Comparison of ENCODE assay signal across 9 mouse cellular contexts in the genomic region with DNA sequence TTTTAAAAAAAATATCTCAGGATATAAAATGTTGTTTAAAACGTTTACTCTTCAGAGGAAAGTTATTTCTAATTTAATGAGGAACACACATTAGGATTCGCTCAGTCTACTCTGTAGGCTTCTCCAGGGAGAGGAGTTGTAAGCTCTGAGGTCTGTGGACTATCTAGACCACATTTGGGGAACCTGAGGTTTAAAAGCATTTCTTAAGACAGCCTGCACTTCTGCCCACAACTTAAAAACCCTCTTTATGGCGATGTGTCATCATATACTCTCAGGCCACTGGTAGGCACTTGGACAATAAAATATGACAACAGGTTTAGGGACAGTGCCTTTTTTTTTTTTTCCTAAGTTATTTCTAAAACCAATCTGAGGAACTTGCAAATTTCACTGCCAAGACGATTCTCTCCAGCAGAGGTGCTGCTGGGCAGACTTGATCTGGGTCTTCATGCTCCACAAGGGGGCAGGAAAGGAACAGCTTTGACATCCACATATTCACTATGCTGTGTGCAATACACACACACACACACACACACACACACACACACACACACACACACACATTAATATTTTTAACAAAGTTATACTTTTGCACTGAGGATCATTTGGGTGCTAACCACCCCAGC.
DNase-seq lines count a peak whose midpoint lies in the region; ATAC-seq and TF ChIP-seq lines count a peak whose summit lies in the region.
"Had no signal": no experiment of that assay in that cellular context is flagged by ENCODE, and none has a peak within 500 bp of the region (broad histone marks: within the 10 kb centered on the region; RNA-seq: fewer than 3 reads in every experiment).

No protein-coding gene starts in this region.

- 63% methylated on average over 4 of the region's 4 CpGs for WGBS in heart, postnatal 0 days
- WGBS in neural tube, embryonic 11.5 days: 71% methylated on average over 4 of the region's 4 CpGs
- WGBS in embryonic facial prominence, embryonic 11.5 days: 72% methylated on average over 4 of the region's 4 CpGs
- WGBS in neural tube, embryonic 15.5 days: 80% methylated on average over 4 of the region's 4 CpGs

- H3K4me2 ChIP-seq in heart, postnatal 0 days (ENCODE audit: low read depth, low read length): no peak overlapping the region
- no peak overlapping the region for H3K4me2 ChIP-seq in neural tube, embryonic 11.5 days (ENCODE audit: low read depth)
- H3K4me2 ChIP-seq in embryonic facial prominence, embryonic 11.5 days (ENCODE audit: low read depth, low read length): no peak overlapping the region
- no peak overlapping the region for H3K4me2 ChIP-seq in neural tube, embryonic 15.5 days

- TF ChIP-seq EP300 in heart, postnatal 0 days (IDR thresholded peaks at IDR 0.05; ENCODE audit: low read depth): no peak

- no peak overlapping the region for H3K27ac ChIP-seq in heart, postnatal 0 days (ENCODE audit: low read depth)
- H3K27ac ChIP-seq in neural tube, embryonic 11.5 days (ENCODE audit: low read depth, low read length): no peak overlapping the region
- H3K27ac ChIP-seq in embryonic facial prominence, embryonic 11.5 days (replicated peaks; ENCODE audit: low read depth, low read length): no peak overlapping the region
- H3K27ac ChIP-seq in neural tube, embryonic 15.5 days (replicated peaks): no peak overlapping the region

- peak; percentile 22 for DNase-seq in heart, postnatal 0 days (ENCODE audit: low spot score)
- DNase-seq in heart, adult 8-10 months (ENCODE audit: low spot score): no peak
- peak; percentile 31 for DNase-seq in neural tube, embryonic 11.5 days (ENCODE audit: low spot score)
- no peak for DNase-seq in neural tube, embryonic 10.5 days (ENCODE audit: extremely low spot score, low spot score)
- peak; percentile 59 for DNase-seq in embryonic facial prominence, embryonic 11.5 days (ENCODE audit: low spot score)
- DNase-seq in spleen, postnatal 36 days (ENCODE audit: low spot score in 2 of 2): no peak
- DNase-seq: spleen, adult 18-20 months had no signal

- H3K27me3 ChIP-seq in heart, postnatal 0 days (ENCODE audit: control insufficient read depth, insufficient read depth, low read length): no peaks in the 10 kb centered on the region
- no peaks in the 10 kb centered on the region for H3K27me3 ChIP-seq in neural tube, embryonic 11.5 days (ENCODE audit: control insufficient read depth, insufficient read depth, low read length)
- no peaks in the 10 kb centered on the region for H3K27me3 ChIP-seq in embryonic facial prominence, embryonic 11.5 days (ENCODE audit: control insufficient read depth, insufficient read depth, low read length)
- H3K27me3 ChIP-seq in neural tube, embryonic 15.5 days (replicated peaks): no peaks in the 10 kb centered on the region

- H3K36me3 ChIP-seq in heart, postnatal 0 days (replicated peaks; ENCODE audit: control insufficient read depth, insufficient read depth, low read length): peaks cover 70% of the 10 kb centered on the region
- H3K36me3 ChIP-seq in neural tube, embryonic 11.5 days (ENCODE audit: control insufficient read depth, insufficient read depth, low read length): peaks cover 2% of the 10 kb centered on the region; the same call in 1 of the 2 replicates
- H3K36me3 ChIP-seq in embryonic facial prominence, embryonic 11.5 days (replicated peaks; ENCODE audit: control insufficient read depth, insufficient read depth, low read depth, low read length): no peaks in the 10 kb centered on the region
- peaks cover 76% of the 10 kb centered on the region for H3K36me3 ChIP-seq in neural tube, embryonic 15.5 days

- no peaks in the 10 kb centered on the region for H3K4me1 ChIP-seq in heart, postnatal 0 days (ENCODE audit: control insufficient read depth, insufficient read depth)
- H3K4me1 ChIP-seq in neural tube, embryonic 11.5 days (ENCODE audit: control insufficient read depth, insufficient read depth, low read length): no peaks in the 10 kb centered on the region
- no peaks in the 10 kb centered on the region for H3K4me1 ChIP-seq in embryonic facial prominence, embryonic 11.5 days (ENCODE audit: control insufficient read depth, insufficient read depth, low read length)
- H3K4me1 ChIP-seq in neural tube, embryonic 15.5 days: no peaks in the 10 kb centered on the region

- ATAC-seq in heart, postnatal 0 days (ENCODE audit: insufficient read depth, low read depth): no peak
- ATAC-seq in neural tube, embryonic 11.5 days (ENCODE audit: insufficient read depth, low FRiP score, low TSS enrichment): no peak
- ATAC-seq in embryonic facial prominence, embryonic 11.5 days (replicated peaks; ENCODE audit: insufficient number of reproducible peaks, low FRiP score, low TSS enrichment, low read depth): no peak; the same call in 1 of the 2 replicates
- ATAC-seq in neural tube, embryonic 15.5 days (ENCODE audit: low FRiP score): 0 out of 2 replicates have a peak, but pooled peaks have one; percentile 63
- ATAC-seq in cerebellum, adult (ENCODE audit: insufficient number of reproducible peaks, low FRiP score, low TSS enrichment): no peak

- H3K4me3 ChIP-seq in heart, postnatal 0 days (ENCODE audit: low read depth, low read length): no peak overlapping the region
- no peak overlapping the region for H3K4me3 ChIP-seq in neural tube, embryonic 11.5 days (ENCODE audit: low read depth, low read length)
- no peak overlapping the region for H3K4me3 ChIP-seq in embryonic facial prominence, embryonic 11.5 days (ENCODE audit: low read depth, low read length)
- H3K4me3 ChIP-seq in neural tube, embryonic 15.5 days (replicated peaks): no peak overlapping the region

- H3K9me3 ChIP-seq in heart, postnatal 0 days (replicated peaks; ENCODE audit: control insufficient read depth, low read length): no peaks in the 10 kb centered on the region
- H3K9me3 ChIP-seq in neural tube, embryonic 11.5 days (ENCODE audit: control insufficient read depth, low read length): no peaks in the 10 kb centered on the region
- H3K9me3 ChIP-seq in embryonic facial prominence, embryonic 11.5 days (replicated peaks; ENCODE audit: control insufficient read depth, low read length): no peaks in the 10 kb centered on the region
- H3K9me3 ChIP-seq in neural tube, embryonic 15.5 days (replicated peaks): no peaks in the 10 kb centered on the region

- no peak overlapping the region for H3K9ac ChIP-seq in heart, postnatal 0 days (replicated peaks; ENCODE audit: low read depth, low read length)
- no peak overlapping the region for H3K9ac ChIP-seq in neural tube, embryonic 11.5 days (ENCODE audit: low read length)
- no peak overlapping the region for H3K9ac ChIP-seq in embryonic facial prominence, embryonic 11.5 days (replicated peaks; ENCODE audit: low read length)
- no peak overlapping the region for H3K9ac ChIP-seq in neural tube, embryonic 15.5 days (replicated peaks)

- peak; percentile 62 for TF ChIP-seq CTCF in heart, postnatal 0 days (IDR thresholded peaks at IDR 0.05; ENCODE audit: low read depth)

Comparison
In these comparisons a context has a peak if more than half of its experiments do, and no peak if none do; other contexts are left out.
1. DNase-seq: peak in heart, postnatal 0 days (single experiment), neural tube, embryonic 11.5 days (single experiment) and embryonic facial prominence, embryonic 11.5 days (single experiment); none in heart, adult 8-10 months (single experiment), neural tube, embryonic 10.5 days (single experiment) and spleen, postnatal 36 days (0 of 2).